Mouse (Mus musculus) mammary gland, adult 2 months (tissue): Measurements from ENCODE around the gene Slc27a3. TPM values are rescaled to one million over a fixed set of nuclear protein-coding genes. Genes with fewer than 3 reads are reported as not detected.

ENCODE experiments used
- polyA plus RNA-seq: library from polyadenylated mRNA; depleted of rRNA; stranded (reverse); fragments of >200 nt; gene quantifications from 2 replicates; pipeline ENCODE4 v1.2.3, GENCODE M21; 2012; ENCODE audit warnings: low replicate concordance; rRNA removed

Gene Slc27a3
- polyA plus RNA-seq = 21.0 and 21.7 TPM in 2 replicates

DNA sequence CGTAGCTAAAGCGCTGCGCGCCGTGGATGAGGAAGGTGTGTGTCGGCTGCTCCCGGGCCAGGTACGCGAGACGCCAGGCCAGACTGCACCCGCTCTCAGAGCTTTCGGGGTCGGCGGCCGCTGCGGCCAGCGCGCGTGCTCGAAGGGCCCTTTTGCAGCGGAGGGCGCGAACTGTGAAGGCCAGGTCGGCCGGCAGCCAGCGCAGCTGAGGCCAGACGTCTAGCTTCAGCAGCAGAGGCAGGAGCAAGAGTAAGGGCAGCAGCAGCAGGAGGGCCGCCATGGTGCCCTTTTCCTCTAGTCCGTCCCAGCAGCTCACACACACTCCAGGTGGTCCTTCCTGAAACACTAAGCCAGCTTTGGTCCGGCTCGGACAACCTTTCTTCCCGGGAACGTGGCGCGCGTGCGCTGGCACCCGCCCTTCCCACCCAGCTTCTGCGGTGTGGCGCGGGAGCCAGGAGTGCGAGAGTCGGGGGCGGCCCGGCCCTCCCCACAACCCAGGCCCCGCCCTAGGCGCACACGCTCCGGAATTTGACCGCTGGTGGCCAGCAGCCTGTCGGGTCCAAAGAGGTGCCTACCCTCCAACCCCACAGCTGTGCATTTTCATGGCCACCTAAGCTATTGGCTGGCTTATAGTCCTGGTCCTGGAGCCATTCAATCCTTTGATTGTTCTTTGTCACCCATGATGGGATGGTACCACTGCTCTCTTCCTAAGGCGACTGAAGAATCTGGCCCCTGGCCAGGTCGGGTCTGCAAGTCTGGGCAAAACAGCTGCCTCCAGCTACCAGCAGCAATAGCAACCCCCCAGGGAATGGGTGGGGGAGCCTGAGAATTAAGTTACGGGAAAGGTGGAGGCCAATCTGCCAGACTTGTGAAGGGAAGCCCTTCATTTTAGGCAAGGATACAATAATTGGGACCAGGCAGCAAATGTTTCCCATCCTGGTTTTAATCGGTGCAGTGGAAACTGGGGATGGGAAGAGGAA, at the start of gene Slc27a3:
TSS of gene Slc27a3 (minus strand) at position 428 of the 980 bp plus-strand sequence.

DNA sequence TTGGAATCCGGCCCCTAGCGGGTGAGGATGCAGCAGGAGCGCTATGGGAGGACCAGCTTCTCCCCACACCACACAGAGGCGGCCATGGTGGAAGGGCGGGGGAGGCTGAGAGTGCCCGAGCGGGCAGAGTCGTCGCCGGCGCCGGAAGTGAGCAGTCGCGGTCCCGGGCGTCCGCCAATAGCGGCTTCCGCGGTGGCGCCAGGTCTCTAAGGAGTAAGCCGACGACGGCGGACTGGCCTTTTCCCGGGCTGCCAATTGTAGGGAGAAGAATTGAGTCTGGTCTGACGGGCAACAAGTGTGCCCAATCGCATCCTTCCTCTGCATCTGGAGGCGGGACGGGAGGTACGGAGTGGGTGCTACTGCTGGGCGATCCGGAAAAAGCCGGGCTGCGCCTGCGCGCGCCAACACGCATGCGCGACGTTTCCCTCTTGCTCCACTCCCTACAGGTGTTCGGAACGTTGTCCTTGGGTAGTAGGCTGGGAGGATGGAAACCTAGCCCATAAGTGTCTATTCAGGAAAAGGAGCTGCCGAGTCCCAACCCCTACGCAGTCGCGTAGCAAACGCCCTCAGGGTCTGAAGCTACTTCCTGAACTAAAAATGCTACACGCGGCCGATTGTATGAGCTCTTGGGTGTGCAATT, 43.8 kb upstream of the Slc27a3 start, which contains the start of gene Ints3:
TSS of gene Ints3 (minus strand) at position 242 of the 640 bp plus-strand sequence.

Other genes with a start within 250 kb of the Slc27a3 start
- gene Rps27, start 176.3 kb downstream of the Slc27a3 start, polyA plus RNA-seq = 1,026 and 2,137 TPM in 2 replicates
- gene Rab13, start 176.2 kb downstream of the Slc27a3 start, polyA plus RNA-seq = 5.5 and 5.7 TPM in 2 replicates
- gene Jtb, start 158.3 kb downstream of the Slc27a3 start, polyA plus RNA-seq = 69.0 and 95.6 TPM in 2 replicates
- gene Creb3l4, start 146.4 kb downstream of the Slc27a3 start, polyA plus RNA-seq = 1.7 and 2.5 TPM in 2 replicates
- 99.1 and 121 TPM in 2 replicates for gene Slc39a1, start 141.8 kb downstream of the Slc27a3 start, polyA plus RNA-seq
- 81.9 and 84.8 TPM in 2 replicates for gene Crtc2, start 135.8 kb downstream of the Slc27a3 start, polyA plus RNA-seq
- gene Dennd4b, start 124.8 kb downstream of the Slc27a3 start, polyA plus RNA-seq = 78.6 and 97.3 TPM in 2 replicates
- 22.3 and 24.7 TPM in 2 replicates for gene Gatad2b, start 96.8 kb downstream of the Slc27a3 start, polyA plus RNA-seq
- gene Ints3, start 43.7 kb upstream of the Slc27a3 start, polyA plus RNA-seq = 26.7 and 32.2 TPM in 2 replicates
- gene Npr1, start 75.9 kb upstream of the Slc27a3 start, polyA plus RNA-seq = 102 and 127 TPM in 2 replicates
- 13.6 and 27.9 TPM in 2 replicates for gene Ilf2, start 86.2 kb upstream of the Slc27a3 start, polyA plus RNA-seq
- 24.1 and 56.4 TPM in 2 replicates for gene Snapin, start 101.1 kb upstream of the Slc27a3 start, polyA plus RNA-seq
- gene Chtop, start 119.6 kb upstream of the Slc27a3 start, polyA plus RNA-seq = 32.0 and 41.4 TPM in 2 replicates
- gene S100a1, start 124.5 kb upstream of the Slc27a3 start, polyA plus RNA-seq = 164 and 343 TPM in 2 replicates
- 79.8 and 155 TPM in 2 replicates for gene S100a13, start 124.5 kb upstream of the Slc27a3 start, polyA plus RNA-seq
- gene S100a14, start 136.9 kb upstream of the Slc27a3 start, polyA plus RNA-seq = 1.7 and 5.7 TPM in 2 replicates
- 114 and 155 TPM in 2 replicates for gene S100a16, start 147.3 kb upstream of the Slc27a3 start, polyA plus RNA-seq
- 0.93 and 1.1 TPM in 2 replicates for gene S100a3, start 170.6 kb upstream of the Slc27a3 start, polyA plus RNA-seq
- not detected in 2 replicates for gene S100a2, start 200.3 kb upstream of the Slc27a3 start, polyA plus RNA-seq
- gene Gm42674, start 212.0 kb upstream of the Slc27a3 start, polyA plus RNA-seq = not detected in 2 replicates
- 43.9 and 97.5 TPM in 2 replicates for gene S100a4, start 213.8 kb upstream of the Slc27a3 start, polyA plus RNA-seq
- gene S100a5, start 218.6 kb upstream of the Slc27a3 start, polyA plus RNA-seq = not detected in 2 replicates
- gene S100a6, start 222.9 kb upstream of the Slc27a3 start, polyA plus RNA-seq = 496 and 932 TPM in 2 replicates